24 mouse cellular contexts compared by ENCODE assay signal in genomic region chr5:137535318-137535717, GRCm38 (mm10). TPM values are rescaled to one million over a fixed set of nuclear protein-coding genes. Genes with fewer than 3 reads are reported as not detected.
DNase-seq lines count a peak whose midpoint lies in the region; ATAC-seq and TF ChIP-seq lines count a peak whose summit lies in the region.
"Had no signal": no experiment of that assay in that cellular context is flagged by ENCODE, and none has a peak within 500 bp of the region (broad histone marks: within the 10 kb centered on the region; RNA-seq: fewer than 3 reads in every experiment).

No protein-coding gene starts in this region.

- no peak overlapping the region for H3K4me3 ChIP-seq in cerebellum, adult 2 months (replicated peaks; ENCODE audit: insufficient read depth, low read depth, low read length)
- H3K4me3 ChIP-seq in intestine, embryonic 15.5 days (replicated peaks), result no peak overlapping the region
- H3K4me3 ChIP-seq in small intestine, adult 2 months (ENCODE audit: low read depth, low read length), result no peak overlapping the region
- no peak overlapping the region for H3K4me3 ChIP-seq in midbrain, embryonic 10.5 days
- H3K4me3 ChIP-seq: embryonic facial prominence, embryonic 10.5 days; forebrain, embryonic 13.5 days; heart, embryonic 12.5 days; hindbrain, embryonic 15.5 days had no signal

- peak; percentile 2 for DNase-seq in cerebellum, adult 11 months
- DNase-seq in cerebellum, adult 2 months, result no peak
- peak; percentile 3 for DNase-seq in kidney, postnatal 10 days
- DNase-seq in kidney, adult 11 months, result no peak
- no peak for DNase-seq in midbrain, embryonic 10.5 days (ENCODE audit: low spot score)
- no peak for DNase-seq in left cerebral cortex, postnatal 25 days (ENCODE audit: low spot score in 2 of 2)
- DNase-seq: adrenal gland, postnatal 25 days; cerebellum, adult 9-10 months; gastrocnemius, postnatal 36 days; heart, postnatal 36 days had no signal

- TF ChIP-seq CTCF in cerebellum, adult 2 months (IDR thresholded peaks at IDR 0.05; ENCODE audit: borderline replicate concordance, insufficient read depth, low read depth, low read length), result no peak
- no peak for TF ChIP-seq CTCF in small intestine, adult 2 months (IDR thresholded peaks at IDR 0.05; ENCODE audit: extremely low read depth, insufficient read length, insufficient replicate concordance, low read depth, low read length)

- no peak overlapping the region for H3K27ac ChIP-seq in cerebellum, adult 2 months (ENCODE audit: insufficient read depth, low read length)
- 0 out of 2 replicates have a peak overlapping the region, but pooled peaks have one; percentile 13 for H3K27ac ChIP-seq in intestine, embryonic 15.5 days
- 0 out of 2 replicates have a peak overlapping the region, but pooled peaks have one; percentile 65 for H3K27ac ChIP-seq in small intestine, adult 2 months (ENCODE audit: insufficient read depth, low read depth, low read length)
- H3K27ac ChIP-seq in midbrain, embryonic 10.5 days (replicated peaks), result no peak overlapping the region
- H3K27ac ChIP-seq: embryonic facial prominence, embryonic 10.5 days; forebrain, embryonic 13.5 days; hindbrain, embryonic 15.5 days had no signal

- no peaks in the 10 kb centered on the region for H3K27me3 ChIP-seq in cerebellum, adult 2 months (ENCODE audit: control insufficient read depth, insufficient read depth, low read length)
- H3K27me3 ChIP-seq in intestine, embryonic 15.5 days (replicated peaks), result no peaks in the 10 kb centered on the region
- no peaks in the 10 kb centered on the region for H3K27me3 ChIP-seq in small intestine, adult 2 months (ENCODE audit: control insufficient read depth, insufficient read depth, low read length)
- H3K27me3 ChIP-seq in midbrain, embryonic 10.5 days (ENCODE audit: low read depth, poor library complexity, severe bottlenecking), result no peaks in the 10 kb centered on the region
- H3K27me3 ChIP-seq: forebrain, embryonic 13.5 days; hindbrain, embryonic 15.5 days; Patski had no signal

- WGBS in cerebellum, adult 2 months, result 87% methylated on average over 9 of the region's 9 CpGs
- WGBS in intestine, embryonic 15.5 days, result 64% methylated on average over 9 of the region's 9 CpGs
- WGBS in small intestine, adult 2 months, result 23% methylated on average over 9 of the region's 9 CpGs
- 86% methylated on average over 9 of the region's 9 CpGs for whole genome bisulfite sequencing in midbrain, embryonic 10.5 days

- no peak overlapping the region for H3K4me2 ChIP-seq in intestine, embryonic 15.5 days (replicated peaks)
- H3K4me2 ChIP-seq: forebrain, embryonic 13.5 days; heart, embryonic 12.5 days; hindbrain, embryonic 15.5 days had no signal

- TF ChIP-seq POLR2A in cerebellum, adult 2 months (IDR thresholded peaks at IDR 0.05; ENCODE audit: borderline replicate concordance, insufficient read depth, low read length), result no peak
- no peak for TF ChIP-seq POLR2A in small intestine, adult 2 months (IDR thresholded peaks at IDR 0.05; ENCODE audit: low read depth, low read length)

- H3K4me1 ChIP-seq in cerebellum, adult 2 months (ENCODE audit: control insufficient read depth, insufficient read depth, low read length), result peaks cover 15% of the 10 kb centered on the region
- peaks cover 9% of the 10 kb centered on the region for H3K4me1 ChIP-seq in intestine, embryonic 15.5 days (replicated peaks)
- peaks cover 6% of the 10 kb centered on the region; the same call in 1 of the 2 replicates for H3K4me1 ChIP-seq in small intestine, adult 2 months (ENCODE audit: control insufficient read depth, insufficient read depth, insufficient read length, low read length)
- peaks cover 27% of the 10 kb centered on the region for H3K4me1 ChIP-seq in midbrain, embryonic 10.5 days

- H3K36me3 ChIP-seq in intestine, embryonic 15.5 days, result no peaks in the 10 kb centered on the region
- H3K36me3 ChIP-seq in small intestine, adult 2 months (ENCODE audit: control insufficient read depth, insufficient read depth, low read length), result no peaks in the 10 kb centered on the region
- H3K36me3 ChIP-seq in midbrain, embryonic 10.5 days, result peaks cover 3% of the 10 kb centered on the region; the same call in 1 of the 2 replicates
- H3K36me3 ChIP-seq: heart, embryonic 12.5 days; hindbrain, embryonic 15.5 days had no signal

- intact Hi-C loops in left cerebral cortex, postnatal 25 days (cut with DNase I), result loop anchor here (10.0 kb wide), 1 partner anchor 501 kb away; no protein-coding TSS in a partner anchor

- no peak for ATAC-seq in intestine, embryonic 15.5 days
- ATAC-seq: activated CD4-positive, CD25-positive, alpha-beta regulatory T cell, adult 4 months; forebrain, embryonic 13.5 days; Patski had no signal

- no peak overlapping the region for H3K9ac ChIP-seq in intestine, embryonic 15.5 days
- H3K9ac ChIP-seq: forebrain, embryonic 13.5 days; heart, embryonic 12.5 days; hindbrain, embryonic 15.5 days had no signal

- no peaks in the 10 kb centered on the region for H3K9me3 ChIP-seq in intestine, embryonic 15.5 days
- H3K9me3 ChIP-seq in midbrain, embryonic 10.5 days (replicated peaks), result no peaks in the 10 kb centered on the region
- H3K9me3 ChIP-seq: embryonic facial prominence, embryonic 10.5 days; forebrain, embryonic 13.5 days; heart, embryonic 12.5 days; hindbrain, embryonic 15.5 days had no signal

RNA-seq across cellular contexts. Expression of gene Gnb2, which starts 2.0 kb away (rescaled TPM):
- polyA plus RNA-seq in cerebellum, adult 2 months (2012; rRNA removed), result 410 and 442 TPM in 2 replicates
- polyA plus RNA-seq in intestine, embryonic 15.5 days (2015; fragmentation: Nextera tagmentation; extraction: Ambion mirVana), result 341 and 386 TPM in 2 replicates
- polyA plus RNA-seq in small intestine, adult 2 months (2012; rRNA removed), result 534 and 1,215 TPM in 2 replicates
- polyA plus RNA-seq in midbrain, embryonic 10.5 days (2016; fragmentation: Nextera tagmentation; extraction: Ambion mirVana), result 400 and 414 TPM in 2 replicates
- 100 to 1,000 TPM; 662 to 684 TPM for total RNA-seq in left cerebral cortex, postnatal 25 days (2021)

RNA-seq across cellular contexts. Expression of gene Epo, which starts 2.3 kb away (rescaled TPM):
- not detected in 2 replicates for polyA plus RNA-seq in cerebellum, adult 2 months (2012; rRNA removed)
- 0.42 and 0.63 TPM in 2 replicates for polyA plus RNA-seq in intestine, embryonic 15.5 days (2015; fragmentation: Nextera tagmentation; extraction: Ambion mirVana)
- not detected in 2 replicates for polyA plus RNA-seq in small intestine, adult 2 months (2012; rRNA removed)
- 2.6 and 5.5 TPM in 2 replicates for polyA plus RNA-seq in midbrain, embryonic 10.5 days (2016; fragmentation: Nextera tagmentation; extraction: Ambion mirVana)
- not detected for total RNA-seq in left cerebral cortex, postnatal 25 days (2021)
- total RNA-seq: adrenal gland, adult 18-20 months; adrenal gland, postnatal 25 days; gastrocnemius, adult 8-10 months; gastrocnemius, postnatal 36 days; heart, adult 18-20 months; heart, postnatal 36 days had no signal
- polyA plus RNA-seq: activated CD4-positive, CD25-positive, alpha-beta regulatory T cell, adult 4 months; C2C12; embryonic facial prominence, embryonic 14.5 days; forebrain, embryonic 13.5 days; heart, embryonic 12.5 days; heart, embryonic 16.5 days; hindbrain, embryonic 15.5 days; Patski had no signal

RNA-seq across cellular contexts. Expression of gene Gigyf1, which starts 17.0 kb away (rescaled TPM):
- polyA plus RNA-seq in cerebellum, adult 2 months (2012; rRNA removed), result 59.8 and 61.2 TPM in 2 replicates
- 8.4 and 10.4 TPM in 2 replicates for polyA plus RNA-seq in intestine, embryonic 15.5 days (2015; fragmentation: Nextera tagmentation; extraction: Ambion mirVana)
- 7.3 and 15.7 TPM in 2 replicates for polyA plus RNA-seq in small intestine, adult 2 months (2012; rRNA removed)
- polyA plus RNA-seq in midbrain, embryonic 10.5 days (2016; fragmentation: Nextera tagmentation; extraction: Ambion mirVana), result 15.1 and 16.4 TPM in 2 replicates
- 10 to 100 TPM; 39.9 to 48.6 TPM for total RNA-seq in left cerebral cortex, postnatal 25 days (2021)

RNA-seq across cellular contexts. Expression of gene Actl6b, which starts 18.0 kb away (rescaled TPM):
- 125 and 135 TPM in 2 replicates for polyA plus RNA-seq in cerebellum, adult 2 months (2012; rRNA removed)
- polyA plus RNA-seq in intestine, embryonic 15.5 days (2015; fragmentation: Nextera tagmentation; extraction: Ambion mirVana), result 4.5 and 6.0 TPM in 2 replicates
- polyA plus RNA-seq in small intestine, adult 2 months (2012; rRNA removed), result 0.47 and 1.0 TPM in 2 replicates
- polyA plus RNA-seq in midbrain, embryonic 10.5 days (2016; fragmentation: Nextera tagmentation; extraction: Ambion mirVana), result 9.4 and 27.5 TPM in 2 replicates
- 100 to 1,000 TPM; 109 to 118 TPM for total RNA-seq in left cerebral cortex, postnatal 25 days (2021)
- total RNA-seq: gastrocnemius, adult 8-10 months; gastrocnemius, postnatal 36 days; heart, adult 18-20 months; heart, postnatal 36 days had no signal
- polyA plus RNA-seq: activated CD4-positive, CD25-positive, alpha-beta regulatory T cell, adult 4 months; C2C12; Patski had no signal

RNA-seq across cellular contexts. Expression of gene Pop7, which starts 33.0 kb away (rescaled TPM):
- 54.8 and 55.3 TPM in 2 replicates for polyA plus RNA-seq in cerebellum, adult 2 months (2012; rRNA removed)
- polyA plus RNA-seq in intestine, embryonic 15.5 days (2015; fragmentation: Nextera tagmentation; extraction: Ambion mirVana), result 60.4 and 64.2 TPM in 2 replicates
- polyA plus RNA-seq in small intestine, adult 2 months (2012; rRNA removed), result 23.1 and 36.6 TPM in 2 replicates
- polyA plus RNA-seq in midbrain, embryonic 10.5 days (2016; fragmentation: Nextera tagmentation; extraction: Ambion mirVana), result 54.1 and 55.3 TPM in 2 replicates
- total RNA-seq in left cerebral cortex, postnatal 25 days (2021), result 10 to 100 TPM; 30.2 to 37.0 TPM

Comparison
In these comparisons a context has a peak if more than half of its experiments do, and no peak if none do; other contexts are left out.
1. DNase-seq: peak in cerebellum, adult 11 months (single experiment) and kidney, postnatal 10 days (single experiment); none in cerebellum, adult 2 months (0 of 2), kidney, adult 11 months (single experiment), midbrain, embryonic 10.5 days (single experiment) and left cerebral cortex, postnatal 25 days (0 of 2).
2. H3K27ac ChIP-seq: peak in intestine, embryonic 15.5 days (single experiment) and small intestine, adult 2 months (single experiment); none in cerebellum, adult 2 months (single experiment) and midbrain, embryonic 10.5 days (single experiment).